Mouse (Mus musculus): ENCODE results near the gene Plch1. TPM values are rescaled to one million over a fixed set of nuclear protein-coding genes. Genes with fewer than 3 reads are reported as not detected.
A peak's percentile ranks its signal among the peaks of the same experiment; 100 is the strongest.

Plch1 gene
- polyA plus RNA-seq, 1 experiment from 2014 or later, result 0.33 TPM

DNA sequence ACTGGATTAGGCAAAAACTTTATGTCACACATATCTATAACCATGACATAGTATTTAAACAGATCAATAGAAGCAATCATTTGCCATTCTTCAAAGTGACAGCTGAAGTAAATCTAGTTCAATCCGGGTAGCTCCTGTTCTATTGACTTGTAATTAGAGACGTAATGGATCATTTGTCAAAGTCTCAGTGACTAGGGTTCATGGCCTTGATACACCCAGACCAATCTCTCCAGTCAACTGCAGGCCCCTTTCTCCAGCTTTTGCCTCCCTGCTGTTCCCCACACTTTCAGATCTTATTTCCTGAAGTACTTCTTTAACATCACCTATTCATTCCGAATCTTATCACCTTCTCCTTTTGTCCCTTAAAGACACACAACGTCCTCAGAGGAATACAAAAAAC lies 56.8 kb downstream of the Plch1 start:
- Histone ChIP-seq H3K9me3 (replicated peaks; ENCODE audit: control insufficient read depth, low read length) (no peaks in the 10 kb centered on the region), H3K4me1 (ENCODE audit: control insufficient read depth, insufficient read depth, low read length) (peaks cover 6% of the 10 kb centered on the region; the same call in 1 of the 2 replicates), H3K36me3 (ENCODE audit: control insufficient read depth, insufficient read depth) (no peaks in the 10 kb centered on the region), H3K9ac (ENCODE audit: low read length) (no peak overlapping the region), H3K27me3 (ENCODE audit: control insufficient read depth, insufficient read depth, low read length) (no peaks in the 10 kb centered on the region), H3K4me2 (ENCODE audit: low read depth, low read length) (no peak overlapping the region), H3K27ac (ENCODE audit: low read length) (no peak overlapping the region), H3K4me3 (ENCODE audit: low read length) (no peak overlapping the region)
- 60% methylated on average over 4 of the region's 4 CpGs for WGBS
- no peak for ATAC-seq (replicated peaks; ENCODE audit: extremely low read depth, insufficient read depth, low FRiP score)

GRCm38 (mm10) chr3:63837750-63838149 lies 61.5 kb downstream of the Plch1 start:
- H3K27ac ChIP-seq (ENCODE audit: low read length), result peak overlapping the region; percentile 1; the same call in 1 of the 2 replicates
- no peak for ATAC-seq (replicated peaks; ENCODE audit: extremely low read depth, insufficient read depth, low FRiP score)
- H3K4me1 ChIP-seq (ENCODE audit: control insufficient read depth, insufficient read depth, low read length), result peaks cover 10% of the 10 kb centered on the region; the same call in 1 of the 2 replicates
- H3K4me3 ChIP-seq (ENCODE audit: low read length), result no peak overlapping the region
- H3K36me3 ChIP-seq (ENCODE audit: control insufficient read depth, insufficient read depth), result no peaks in the 10 kb centered on the region
- H3K4me2 ChIP-seq (ENCODE audit: low read depth, low read length), result no peak overlapping the region
- H3K27me3 ChIP-seq (ENCODE audit: control insufficient read depth, insufficient read depth, low read length), result no peaks in the 10 kb centered on the region
- no peaks in the 10 kb centered on the region for H3K9me3 ChIP-seq (replicated peaks; ENCODE audit: control insufficient read depth, low read length)
- H3K9ac ChIP-seq (ENCODE audit: low read length), result no peak overlapping the region

- H3K9me3 ChIP-seq (replicated peaks; ENCODE audit: control insufficient read depth, low read length), result no peaks in the 10 kb centered on the region
- H3K27me3 ChIP-seq (ENCODE audit: control insufficient read depth, insufficient read depth, low read length), result no peaks in the 10 kb centered on the region
- no peak overlapping the region for H3K4me2 ChIP-seq (ENCODE audit: low read depth, low read length)
- no peaks in the 10 kb centered on the region for H3K36me3 ChIP-seq (ENCODE audit: control insufficient read depth, insufficient read depth)
- no peak overlapping the region; the same call in 1 of the 2 replicates for H3K27ac ChIP-seq (ENCODE audit: low read length)
- ATAC-seq (replicated peaks; ENCODE audit: extremely low read depth, insufficient read depth, low FRiP score), result no peak
- H3K4me1 ChIP-seq (ENCODE audit: control insufficient read depth, insufficient read depth, low read length), result peaks cover 10% of the 10 kb centered on the region; the same call in 1 of the 2 replicates
- 89% methylated on average over 8 of the region's 8 CpGs for WGBS
- no peak overlapping the region for H3K4me3 ChIP-seq (ENCODE audit: low read length)
- H3K9ac ChIP-seq (ENCODE audit: low read length), result no peak overlapping the region
Measured at GRCm38 (mm10) chr3:63836937-63837632, 62.2 kb downstream of the Plch1 start.

GRCm38 (mm10) chr3:63835816-63836215 lies 63.5 kb downstream of the Plch1 start:
- Histone ChIP-seq H3K4me2 (ENCODE audit: low read depth, low read length) (no peak overlapping the region), H3K36me3 (ENCODE audit: control insufficient read depth, insufficient read depth) (no peaks in the 10 kb centered on the region), H3K9me3 (replicated peaks; ENCODE audit: control insufficient read depth, low read length) (no peaks in the 10 kb centered on the region), H3K4me3 (ENCODE audit: low read length) (no peak overlapping the region), H3K27ac (ENCODE audit: low read length) (no peak overlapping the region), H3K9ac (ENCODE audit: low read length) (no peak overlapping the region), H3K4me1 (ENCODE audit: control insufficient read depth, insufficient read depth, low read length) (peaks cover 10% of the 10 kb centered on the region; the same call in 1 of the 2 replicates), H3K27me3 (ENCODE audit: control insufficient read depth, insufficient read depth, low read length) (no peaks in the 10 kb centered on the region)
- ATAC-seq (replicated peaks; ENCODE audit: extremely low read depth, insufficient read depth, low FRiP score), result no peak

GRCm38 (mm10) chr3:63823874-63824400 lies 75.3 kb downstream of the Plch1 start:
- peak; percentile 70 for ATAC-seq (replicated peaks; ENCODE audit: extremely low read depth, insufficient read depth, low FRiP score)
- Histone ChIP-seq H3K36me3 (ENCODE audit: control insufficient read depth, insufficient read depth) (no peaks in the 10 kb centered on the region), H3K4me1 (ENCODE audit: control insufficient read depth, insufficient read depth, low read length) (peaks cover 18% of the 10 kb centered on the region), H3K27me3 (ENCODE audit: control insufficient read depth, insufficient read depth, low read length) (no peaks in the 10 kb centered on the region), H3K4me2 (ENCODE audit: low read depth, low read length) (no peak overlapping the region), H3K9ac (ENCODE audit: low read length) (no peak overlapping the region), H3K4me3 (ENCODE audit: low read length) (no peak overlapping the region), H3K9me3 (replicated peaks; ENCODE audit: control insufficient read depth, low read length) (no peaks in the 10 kb centered on the region), H3K27ac (ENCODE audit: low read length) (peak overlapping the region; percentile 70)
- WGBS, result 0% methylated on average over 1 of the region's 1 CpGs

- no peak for ATAC-seq (replicated peaks; ENCODE audit: extremely low read depth, insufficient read depth, low FRiP score)
- Histone ChIP-seq H3K36me3 (ENCODE audit: control insufficient read depth, insufficient read depth) (no peaks in the 10 kb centered on the region), H3K4me2 (ENCODE audit: low read depth, low read length) (no peak overlapping the region)
Measured at GRCm38 (mm10) chr3:63822631-63823030, 76.6 kb downstream of the Plch1 start.

GRCm38 (mm10) chr3:63815131-63815530 lies 84.1 kb downstream of the Plch1 start:
- H3K4me2 ChIP-seq (ENCODE audit: low read depth, low read length), result no peak overlapping the region
- ATAC-seq (replicated peaks; ENCODE audit: extremely low read depth, insufficient read depth, low FRiP score), result no peak
- 58% methylated on average over 3 of the region's 3 CpGs for WGBS

More at GRCm38 (mm10) chr3:63822631-63823030, 76.6 kb downstream of the Plch1 start:
- Histone ChIP-seq H3K27ac (ENCODE audit: low read length) (no peak overlapping the region), H3K9ac (ENCODE audit: low read length) (no peak overlapping the region), H3K9me3 (replicated peaks; ENCODE audit: control insufficient read depth, low read length) (no peaks in the 10 kb centered on the region), H3K4me3 (ENCODE audit: low read length) (no peak overlapping the region), H3K27me3 (ENCODE audit: control insufficient read depth, insufficient read depth, low read length) (no peaks in the 10 kb centered on the region), H3K4me1 (ENCODE audit: control insufficient read depth, insufficient read depth, low read length) (peaks cover 18% of the 10 kb centered on the region)

GRCm38 (mm10) chr3:63814203-63814602 lies 85.1 kb downstream of the Plch1 start:
- no peak for ATAC-seq (replicated peaks; ENCODE audit: extremely low read depth, insufficient read depth, low FRiP score)
- Histone ChIP-seq H3K4me3 (ENCODE audit: low read length) (no peak overlapping the region), H3K27me3 (ENCODE audit: control insufficient read depth, insufficient read depth, low read length) (no peaks in the 10 kb centered on the region), H3K27ac (ENCODE audit: low read length) (no peak overlapping the region), H3K4me1 (ENCODE audit: control insufficient read depth, insufficient read depth, low read length) (peaks cover 3% of the 10 kb centered on the region), H3K36me3 (ENCODE audit: control insufficient read depth, insufficient read depth) (no peaks in the 10 kb centered on the region), H3K9ac (ENCODE audit: low read length) (no peak overlapping the region), H3K4me2 (ENCODE audit: low read depth, low read length) (no peak overlapping the region), H3K9me3 (replicated peaks; ENCODE audit: control insufficient read depth, low read length) (no peaks in the 10 kb centered on the region)
- 75% methylated on average over 1 of the region's 1 CpGs for WGBS

More at GRCm38 (mm10) chr3:63815131-63815530, 84.1 kb downstream of the Plch1 start:
- Histone ChIP-seq H3K9ac (ENCODE audit: low read length) (no peak overlapping the region), H3K9me3 (replicated peaks; ENCODE audit: control insufficient read depth, low read length) (no peaks in the 10 kb centered on the region), H3K27me3 (ENCODE audit: control insufficient read depth, insufficient read depth, low read length) (no peaks in the 10 kb centered on the region), H3K4me1 (ENCODE audit: control insufficient read depth, insufficient read depth, low read length) (peaks cover 3% of the 10 kb centered on the region), H3K4me3 (ENCODE audit: low read length) (no peak overlapping the region), H3K27ac (ENCODE audit: low read length) (no peak overlapping the region), H3K36me3 (ENCODE audit: control insufficient read depth, insufficient read depth) (no peaks in the 10 kb centered on the region)

- Histone ChIP-seq H3K4me3 (ENCODE audit: low read length) (no peak overlapping the region), H3K27ac (ENCODE audit: low read length) (no peak overlapping the region), H3K36me3 (ENCODE audit: control insufficient read depth, insufficient read depth) (no peaks in the 10 kb centered on the region), H3K9me3 (replicated peaks; ENCODE audit: control insufficient read depth, low read length) (no peaks in the 10 kb centered on the region), H3K4me2 (ENCODE audit: low read depth, low read length) (no peak overlapping the region), H3K9ac (ENCODE audit: low read length) (no peak overlapping the region), H3K4me1 (ENCODE audit: control insufficient read depth, insufficient read depth, low read length) (no peaks in the 10 kb centered on the region), H3K27me3 (ENCODE audit: control insufficient read depth, insufficient read depth, low read length) (no peaks in the 10 kb centered on the region)
- WGBS, result 69% methylated on average over 1 of the region's 1 CpGs
- no peak for ATAC-seq (replicated peaks; ENCODE audit: extremely low read depth, insufficient read depth, low FRiP score)
Measured at GRCm38 (mm10) chr3:63806906-63807305, 92.4 kb downstream of the Plch1 start.

All from heart, embryonic 16.5 days (tissue).